Mouse (Mus musculus): Measurements from ENCODE around the gene Twnk. TPM values are rescaled to one million over a fixed set of nuclear protein-coding genes. Genes with fewer than 3 reads are reported as not detected.

The Twnk gene
- 27.0 and 28.5 TPM in 2 replicates for polyA plus RNA-seq (2015; fragmentation: Nextera tagmentation; extraction: Ambion mirVana)

DNA sequence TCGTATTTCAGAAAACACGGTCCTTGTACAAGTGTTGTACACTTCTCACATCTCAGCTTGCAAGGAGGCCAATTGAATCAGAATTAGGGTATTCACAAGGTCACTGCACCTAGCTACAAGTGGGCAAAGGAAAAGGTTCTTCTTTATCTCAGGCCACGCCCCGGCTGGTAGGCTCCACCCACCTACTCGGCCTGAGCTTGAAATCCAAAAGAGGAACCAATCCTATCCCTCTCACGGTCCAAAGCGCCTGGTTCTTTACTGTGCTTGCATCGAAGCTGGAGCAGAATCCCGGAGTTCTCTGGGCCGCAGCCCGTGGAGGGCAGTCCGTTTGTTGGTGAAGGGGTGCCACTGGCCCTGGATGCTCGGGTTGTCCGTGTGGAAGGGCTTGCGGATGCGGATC lies at the start of gene Twnk:
TSS of gene Twnk (plus strand) at position 220 of the 400 bp plus-strand sequence.
- H3K27ac ChIP-seq, result peak within 1 kb of the TSS; percentile 86
- H3K4me1 ChIP-seq, result peaks cover 28% of the 10 kb centered on the region
- WGBS, result 10% methylated on average over 16 of the region's 16 CpGs
- H3K4me3 ChIP-seq, result peak within 1 kb of the TSS; percentile 95
- peaks cover 65% of the 10 kb centered on the region for H3K36me3 ChIP-seq
- no peaks in the 10 kb centered on the region for H3K27me3 ChIP-seq
- ATAC-seq (ENCODE audit: insufficient number of reproducible peaks, insufficient read depth, low FRiP score, low TSS enrichment, low read depth), result no peak
- no peaks in the 10 kb centered on the region for H3K9me3 ChIP-seq
- peak within 1 kb of the TSS; percentile 83 for H3K9ac ChIP-seq
- peak within 1 kb of the TSS; percentile 96 for H3K4me2 ChIP-seq

DNA sequence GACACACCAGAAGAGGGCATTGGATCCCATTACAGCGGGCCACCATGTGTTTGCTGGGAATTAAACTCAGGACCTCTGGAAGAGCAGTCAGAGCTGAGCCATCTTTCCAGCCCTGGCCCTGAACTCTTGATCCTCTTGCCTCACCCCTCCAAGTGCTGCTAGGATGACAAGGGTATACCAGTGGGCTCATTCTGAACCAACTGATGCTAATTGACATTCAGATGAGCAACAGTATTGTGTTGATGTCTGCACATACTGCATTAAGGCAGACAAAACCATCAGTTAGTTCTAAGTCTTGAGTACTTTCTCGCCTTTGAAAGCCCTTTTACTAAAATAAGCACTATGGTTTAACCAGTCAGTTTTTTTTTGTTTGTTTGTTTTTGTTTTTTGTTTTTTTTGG lies 45.8 kb upstream of the Twnk start:
- 95% methylated on average over 2 of the region's 2 CpGs for WGBS
- H3K4me1 ChIP-seq, result no peaks in the 10 kb centered on the region
- no peaks in the 10 kb centered on the region for H3K27me3 ChIP-seq
- H3K27ac ChIP-seq, result no peak overlapping the region
- H3K9me3 ChIP-seq, result no peaks in the 10 kb centered on the region
- no peak for ATAC-seq (ENCODE audit: insufficient number of reproducible peaks, insufficient read depth, low FRiP score, low TSS enrichment, low read depth)
- H3K9ac ChIP-seq, result no peak overlapping the region
- H3K36me3 ChIP-seq, result peaks cover 82% of the 10 kb centered on the region
- H3K4me2 ChIP-seq, result no peak overlapping the region
- no peak overlapping the region for H3K4me3 ChIP-seq

DNA sequence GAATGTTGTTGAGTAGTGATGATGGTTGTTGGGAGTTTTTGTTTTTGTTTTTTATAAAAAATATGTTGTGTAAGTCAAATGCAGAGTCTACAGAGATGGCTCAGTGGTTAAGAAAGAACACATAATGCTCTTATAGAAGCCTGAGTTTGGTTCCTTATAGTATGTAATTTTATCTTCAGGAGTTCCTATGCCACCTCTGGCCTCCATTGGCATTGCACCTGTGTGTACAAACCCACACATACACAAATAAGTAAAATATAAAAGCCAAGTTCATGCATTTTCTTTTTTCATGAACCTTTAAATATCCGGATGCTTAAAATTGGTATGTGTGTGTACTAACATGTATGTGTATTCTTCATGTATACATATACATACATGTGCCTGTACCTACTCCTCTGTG lies 39.5 kb upstream of the Twnk start:
- no peak overlapping the region for H3K4me3 ChIP-seq
- no peak overlapping the region for H3K4me2 ChIP-seq
- H3K9me3 ChIP-seq, result no peaks in the 10 kb centered on the region
- no peak overlapping the region for H3K27ac ChIP-seq
- H3K9ac ChIP-seq, result no peak overlapping the region
- H3K36me3 ChIP-seq, result peaks cover 84% of the 10 kb centered on the region
- H3K27me3 ChIP-seq, result no peaks in the 10 kb centered on the region
- no peak for ATAC-seq (ENCODE audit: insufficient number of reproducible peaks, insufficient read depth, low FRiP score, low TSS enrichment, low read depth)
- H3K4me1 ChIP-seq, result no peaks in the 10 kb centered on the region
- 96% methylated on average over 1 of the region's 1 CpGs for WGBS

DNA sequence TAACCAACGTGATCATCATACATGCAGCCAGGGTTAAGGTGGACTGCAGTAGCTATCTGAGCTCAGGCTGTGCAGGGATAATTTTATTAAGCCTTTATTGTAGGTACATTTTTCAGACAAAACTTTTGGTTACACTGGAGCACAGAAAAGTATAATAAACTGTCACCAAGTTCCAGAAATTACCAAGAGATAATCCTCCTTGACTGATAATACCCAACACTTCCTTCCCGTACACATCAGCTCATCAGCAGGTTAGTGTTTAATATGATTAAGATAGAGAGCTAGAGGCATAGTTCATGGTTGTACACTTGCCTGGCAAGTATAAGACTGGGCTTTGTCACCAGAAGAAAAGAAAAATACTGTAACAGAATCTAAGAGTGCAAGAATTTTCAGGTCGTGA lies 37.1 kb upstream of the Twnk start:
- no peak for ATAC-seq (ENCODE audit: insufficient number of reproducible peaks, insufficient read depth, low FRiP score, low TSS enrichment, low read depth)
- Histone ChIP-seq H3K4me2 (no peak overlapping the region), H3K9ac (no peak overlapping the region), H3K4me1 (no peaks in the 10 kb centered on the region), H3K9me3 (no peaks in the 10 kb centered on the region), H3K27ac (no peak overlapping the region), H3K36me3 (peaks cover 89% of the 10 kb centered on the region), H3K4me3 (no peak overlapping the region), H3K27me3 (no peaks in the 10 kb centered on the region)
- 87% methylated on average over 3 of the region's 3 CpGs for WGBS

DNA sequence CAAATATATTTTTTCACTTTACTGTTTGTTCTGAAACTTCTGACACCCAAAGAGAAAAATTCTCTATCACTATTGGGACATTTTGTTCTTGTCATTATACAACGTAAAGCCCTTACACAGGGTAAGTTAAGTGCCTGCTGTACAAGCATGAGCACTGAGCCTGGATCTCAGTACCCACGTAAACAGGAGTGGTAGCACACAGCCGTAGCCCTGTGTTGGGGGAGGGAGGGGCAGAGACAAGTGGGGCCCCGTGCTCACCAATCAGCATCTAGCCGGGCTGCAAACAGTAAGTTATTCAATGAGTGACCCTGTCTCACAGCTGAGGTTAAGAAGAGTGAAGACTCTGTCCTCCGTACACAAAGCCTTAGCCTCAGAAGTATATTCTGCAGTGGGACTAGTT lies 28.8 kb upstream of the Twnk start:
- H3K4me2 ChIP-seq, result no peak overlapping the region
- no peak overlapping the region for H3K4me3 ChIP-seq
- ATAC-seq (ENCODE audit: insufficient number of reproducible peaks, insufficient read depth, low FRiP score, low TSS enrichment, low read depth), result no peak
- H3K27ac ChIP-seq, result no peak overlapping the region
- H3K27me3 ChIP-seq, result no peaks in the 10 kb centered on the region
- no peaks in the 10 kb centered on the region for H3K4me1 ChIP-seq
- no peaks in the 10 kb centered on the region for H3K9me3 ChIP-seq
- H3K9ac ChIP-seq, result no peak overlapping the region
- WGBS, result 79% methylated on average over 6 of the region's 6 CpGs
- H3K36me3 ChIP-seq, result peaks cover 93% of the 10 kb centered on the region

DNA sequence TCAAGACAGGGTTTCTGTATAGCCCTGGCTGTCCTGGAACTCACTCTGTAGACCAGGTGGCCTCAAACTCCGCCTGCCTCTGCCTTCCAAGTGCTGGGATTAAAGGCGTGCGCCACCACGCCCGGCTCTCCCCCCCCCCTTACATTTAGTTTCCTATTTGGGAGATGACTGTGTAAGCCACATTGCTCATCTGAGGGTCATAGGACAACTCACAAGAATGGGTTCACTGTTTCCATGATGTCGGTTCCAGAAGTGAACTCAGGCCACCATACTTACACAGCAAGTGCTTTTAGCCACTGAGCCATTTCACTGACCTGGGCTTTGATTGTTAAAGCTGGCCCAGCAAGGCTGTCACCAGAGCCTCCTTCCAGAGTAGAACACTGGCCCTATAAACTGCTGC lies 28.3 kb upstream of the Twnk start:
- WGBS, result 88% methylated on average over 6 of the region's 6 CpGs
- H3K4me3 ChIP-seq, result no peak overlapping the region

DNA sequence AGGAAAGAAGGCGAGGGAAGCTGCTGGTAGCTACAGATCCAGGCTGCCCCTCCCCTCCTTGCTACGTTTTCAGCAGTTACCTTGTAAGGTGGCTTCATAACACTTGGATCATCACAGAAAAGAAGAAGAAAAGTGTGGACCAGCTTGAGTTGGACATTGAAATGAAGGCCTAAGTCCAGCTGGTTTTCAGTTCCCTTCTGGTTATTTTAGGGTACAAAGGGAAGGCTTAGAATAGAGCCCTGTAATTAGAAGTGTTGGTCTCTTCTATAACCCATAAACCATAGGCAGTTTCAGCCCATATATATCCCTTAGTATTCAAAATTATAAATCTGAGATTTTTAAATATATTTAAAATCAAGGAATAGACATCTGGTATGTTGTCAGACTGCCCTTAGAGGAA lies 24.7 kb upstream of the Twnk start:
- Histone ChIP-seq H3K27me3 (no peaks in the 10 kb centered on the region), H3K4me1 (no peaks in the 10 kb centered on the region), H3K4me3 (no peak overlapping the region), H3K9me3 (no peaks in the 10 kb centered on the region), H3K4me2 (no peak overlapping the region), H3K36me3 (peaks cover 65% of the 10 kb centered on the region), H3K9ac (no peak overlapping the region), H3K27ac (no peak overlapping the region)
- ATAC-seq (ENCODE audit: insufficient number of reproducible peaks, insufficient read depth, low FRiP score, low TSS enrichment, low read depth), result no peak
- 85% methylated on average over 2 of the region's 2 CpGs for WGBS

More for the DNA sequence above, 28.3 kb upstream of the Twnk start:
- Histone ChIP-seq H3K4me2 (no peak overlapping the region), H3K36me3 (peaks cover 93% of the 10 kb centered on the region), H3K4me1 (no peaks in the 10 kb centered on the region), H3K27me3 (no peaks in the 10 kb centered on the region), H3K9ac (no peak overlapping the region), H3K9me3 (no peaks in the 10 kb centered on the region), H3K27ac (no peak overlapping the region)
- no peak for ATAC-seq (ENCODE audit: insufficient number of reproducible peaks, insufficient read depth, low FRiP score, low TSS enrichment, low read depth)

DNA sequence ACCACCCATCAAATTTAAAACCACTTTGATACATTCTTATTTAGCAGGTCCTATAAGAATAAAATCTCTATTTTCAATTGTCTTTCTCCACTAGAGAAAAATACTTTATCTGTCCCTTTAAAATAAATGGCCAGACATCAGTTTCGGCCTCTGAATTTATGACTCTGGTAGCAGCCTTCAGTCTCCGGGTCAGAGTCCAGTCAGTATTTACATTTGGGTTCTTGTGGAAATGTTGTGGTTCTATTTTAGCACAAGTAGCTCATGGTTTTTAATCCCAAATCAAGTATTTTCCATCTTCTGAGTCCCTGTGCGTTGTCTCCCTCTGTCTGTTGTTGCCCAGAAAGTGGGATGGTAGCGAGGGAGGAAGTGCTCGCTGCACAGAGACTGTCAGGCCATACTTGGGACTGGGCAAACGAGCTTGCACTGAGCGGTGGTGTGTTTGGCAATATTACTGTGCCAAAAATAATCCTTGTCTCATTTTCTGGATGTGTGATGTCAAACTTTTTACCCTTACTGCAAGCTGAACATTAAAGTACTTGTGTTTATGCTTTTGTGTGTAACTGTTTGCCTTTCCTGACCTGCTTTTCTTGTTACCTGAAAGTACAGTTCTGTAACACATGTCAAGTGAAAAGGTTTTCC lies 22.9 kb upstream of the Twnk start:
- 83% methylated on average over 7 of the region's 7 CpGs for WGBS

DNA sequence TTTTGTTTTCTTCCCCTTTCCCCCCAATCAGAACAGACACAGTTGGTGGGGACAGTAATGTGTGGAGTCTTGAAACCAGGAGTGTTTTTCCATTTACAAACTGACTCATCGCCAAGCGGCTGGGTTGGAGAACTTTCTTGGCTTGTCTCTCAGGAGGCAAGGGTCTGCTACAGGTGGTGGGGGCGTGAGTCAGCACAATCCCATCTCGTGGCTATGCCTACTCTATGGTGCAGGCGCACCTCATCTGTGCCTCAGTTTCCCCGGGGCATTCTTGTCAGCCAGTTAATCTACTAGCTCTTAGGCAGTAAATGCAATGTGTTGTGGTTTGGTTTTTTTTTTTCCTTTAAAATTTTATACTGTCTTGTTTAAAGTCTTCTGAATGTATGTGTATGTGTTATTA lies 22.1 kb upstream of the Twnk start:
- Histone ChIP-seq H3K9me3 (no peaks in the 10 kb centered on the region), H3K36me3 (peaks cover 39% of the 10 kb centered on the region), H3K4me3 (no peak overlapping the region), H3K9ac (no peak overlapping the region), H3K27ac (no peak overlapping the region), H3K4me2 (no peak overlapping the region), H3K27me3 (no peaks in the 10 kb centered on the region), H3K4me1 (peaks cover 2% of the 10 kb centered on the region; the same call in 1 of the 2 replicates)
- no peak for ATAC-seq (ENCODE audit: insufficient number of reproducible peaks, insufficient read depth, low FRiP score, low TSS enrichment, low read depth)
- 92% methylated on average over 6 of the region's 6 CpGs for WGBS

More for the DNA sequence above, 22.9 kb upstream of the Twnk start:
- Histone ChIP-seq H3K27ac (no peak overlapping the region), H3K4me2 (no peak overlapping the region), H3K9me3 (no peaks in the 10 kb centered on the region), H3K4me3 (no peak overlapping the region), H3K27me3 (no peaks in the 10 kb centered on the region), H3K36me3 (peaks cover 47% of the 10 kb centered on the region), H3K4me1 (no peaks in the 10 kb centered on the region), H3K9ac (no peak overlapping the region)
- no peak for ATAC-seq (ENCODE audit: insufficient number of reproducible peaks, insufficient read depth, low FRiP score, low TSS enrichment, low read depth)

DNA sequence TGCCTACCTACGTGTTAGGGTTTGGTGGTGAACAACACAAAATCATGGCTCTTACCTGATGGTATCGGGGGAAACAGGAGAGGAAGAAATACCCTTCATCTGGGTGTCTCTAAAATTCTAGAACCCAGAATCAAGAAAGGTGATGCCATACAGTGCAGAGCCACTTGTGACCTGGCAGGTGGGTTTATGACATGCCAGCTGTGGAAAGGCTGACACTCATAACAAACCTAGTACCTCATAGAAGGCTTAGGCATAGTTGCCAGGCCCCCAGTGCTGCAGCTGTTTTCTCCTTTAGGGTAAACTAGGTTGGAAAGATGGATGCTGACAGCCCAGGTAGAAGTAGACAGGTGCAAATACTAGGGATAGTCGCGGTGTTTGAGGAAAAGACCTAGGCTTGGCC lies 21.0 kb upstream of the Twnk start:
- Histone ChIP-seq H3K27me3 (no peaks in the 10 kb centered on the region), H3K4me2 (no peak overlapping the region), H3K36me3 (peaks cover 31% of the 10 kb centered on the region), H3K4me1 (peaks cover 5% of the 10 kb centered on the region; the same call in 1 of the 2 replicates), H3K27ac (no peak overlapping the region), H3K4me3 (no peak overlapping the region), H3K9me3 (no peaks in the 10 kb centered on the region), H3K9ac (no peak overlapping the region)
- WGBS, result 90% methylated on average over 4 of the region's 4 CpGs
- ATAC-seq (ENCODE audit: insufficient number of reproducible peaks, insufficient read depth, low FRiP score, low TSS enrichment, low read depth), result no peak

DNA sequence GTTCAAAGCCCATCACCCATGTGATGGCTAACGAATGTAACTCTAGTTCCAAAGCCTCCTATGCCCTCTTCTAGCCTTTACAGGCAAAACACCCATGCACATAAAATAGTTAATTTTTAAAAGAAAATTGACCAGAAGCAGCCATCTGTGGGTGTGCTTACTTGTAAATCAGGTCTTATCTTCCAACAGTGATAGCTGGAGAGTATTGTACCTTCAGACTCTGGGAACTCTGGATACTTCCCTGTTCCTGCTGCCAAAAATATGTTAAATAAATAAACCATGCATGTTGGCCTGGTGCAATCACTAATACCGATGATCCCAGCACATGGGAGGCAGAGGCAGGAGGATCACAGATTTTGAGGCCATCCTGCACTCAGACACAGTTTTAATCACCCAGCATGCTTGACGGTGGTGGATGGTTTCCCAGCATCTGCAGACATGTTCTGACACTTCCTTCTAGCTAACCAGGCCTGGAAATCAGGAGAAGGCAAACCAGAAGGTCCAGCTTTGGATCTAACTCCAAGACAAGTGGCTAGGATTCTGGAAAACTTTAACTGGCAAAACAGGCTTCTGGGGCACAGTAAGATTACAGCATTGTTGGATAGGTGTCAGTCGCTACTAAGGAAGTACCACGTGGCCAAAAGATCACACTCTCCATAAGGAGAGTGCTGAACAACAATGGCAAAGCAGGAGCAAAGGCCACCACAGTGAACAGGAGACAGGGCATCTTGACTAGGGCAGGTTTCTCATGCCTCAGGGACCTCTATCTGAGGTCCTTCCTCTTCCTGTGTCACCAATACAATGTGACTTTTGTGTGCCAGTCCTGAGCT lies 20.1 kb upstream of the Twnk start:
- Histone ChIP-seq H3K9me3 (no peaks in the 10 kb centered on the region), H3K4me1 (peaks cover 14% of the 10 kb centered on the region), H3K9ac (no peak overlapping the region), H3K27me3 (no peaks in the 10 kb centered on the region), H3K36me3 (peaks cover 24% of the 10 kb centered on the region), H3K4me2 (no peak overlapping the region), H3K27ac (no peak overlapping the region), H3K4me3 (no peak overlapping the region)
- no peak for ATAC-seq (ENCODE audit: insufficient number of reproducible peaks, insufficient read depth, low FRiP score, low TSS enrichment, low read depth)
- WGBS, result 56% methylated on average over 5 of the region's 5 CpGs

DNA sequence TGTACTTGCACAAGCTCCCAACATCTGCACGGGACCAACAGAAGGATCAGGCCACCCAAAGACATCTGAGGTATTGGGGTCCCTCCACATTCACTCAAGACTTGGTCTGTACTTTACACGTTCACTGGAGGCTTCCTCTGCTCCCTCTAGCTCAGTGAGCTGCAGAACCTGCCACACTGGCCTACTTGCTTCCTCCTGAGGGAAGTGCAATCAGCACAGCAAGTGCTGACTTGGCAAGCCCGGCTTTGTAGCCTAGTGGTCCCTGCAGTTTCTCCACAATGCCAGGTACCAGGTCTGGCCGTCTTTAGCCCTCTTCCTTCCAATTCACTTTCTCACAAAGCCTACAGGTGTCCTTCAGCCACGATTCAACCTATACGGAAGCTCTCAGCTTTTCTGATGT lies 18.5 kb upstream of the Twnk start:
- WGBS, result 71% methylated on average over 6 of the region's 6 CpGs
- no peaks in the 10 kb centered on the region for H3K9me3 ChIP-seq
- H3K4me1 ChIP-seq, result peaks cover 26% of the 10 kb centered on the region
- no peak overlapping the region for H3K4me3 ChIP-seq
- H3K27me3 ChIP-seq, result no peaks in the 10 kb centered on the region
- no peak overlapping the region for H3K4me2 ChIP-seq
- no peak overlapping the region for H3K27ac ChIP-seq
- H3K9ac ChIP-seq, result no peak overlapping the region
- ATAC-seq (ENCODE audit: insufficient number of reproducible peaks, insufficient read depth, low FRiP score, low TSS enrichment, low read depth), result no peak
- peaks cover 9% of the 10 kb centered on the region; the same call in 1 of the 2 replicates for H3K36me3 ChIP-seq

All from embryonic facial prominence, embryonic 13.5 days (tissue).